Mouse (Mus musculus) lung, postnatal 0 days (tissue): ENCODE data around the gene Tmem174.

ENCODE experiments used
- CTCF ChIP-seq: IDR thresholded peaks from 2 replicates; pipeline ENCODE4 v1.5.1; 2016; ENCODE audit warnings: antibody characterized with exemption, mild to moderate bottlenecking
- EP300 ChIP-seq: IDR thresholded peaks from 2 replicates; pipeline ENCODE4 v1.6.1; 2016; ENCODE audit warnings: antibody characterized with exemption, mild to moderate bottlenecking, control low read depth

- no peak for TF ChIP-seq CTCF
- no peak for TF ChIP-seq EP300
Measured at GRCm38 (mm10) chr13:98638507-98639166, 1.4 kb upstream of the Tmem174 start.
